Mouse (Mus musculus) CH12.LX (cell line): ENCODE data around the gene Slc25a26. TPM values are rescaled to one million over a fixed set of nuclear protein-coding genes. Genes with fewer than 3 reads are reported as not detected.
A peak's percentile ranks its signal among the peaks of the same experiment; 100 is the strongest.

ENCODE experiments used
- DNase-seq: peaks from one replicate; pipeline ENCODE4 v3.0.0-alpha.2; 2013; ENCODE audit errors: extremely low read depth
- H3K27ac ChIP-seq: 2 replicates; pipeline ENCODE4 v1.5.1; 2012; ENCODE audit warnings: low read depth, mild to moderate bottlenecking, control low read depth, moderate library complexity; ENCODE audit not compliant: insufficient read depth
- H3K27me3 ChIP-seq: replicated peaks from 2 replicates; pipeline ENCODE3; 2012; ENCODE audit warnings: inconsistent platforms
- H3K36me3 ChIP-seq, 2 experiments: replicated peaks in 1 of 2; 2 replicates each; pipeline versions ENCODE3 to v1.6.1; 2012; ENCODE audit warnings: inconsistent platforms in 1 of 2, low read length in 1 of 2, mild to moderate bottlenecking in 1 of 2, mixed read lengths in 1 of 2, moderate library complexity in 1 of 2; ENCODE audit not compliant: control insufficient read depth in 1 of 2, insufficient read depth in 1 of 2
- H3K4me1 ChIP-seq, 2 experiments: 2 replicates each; pipeline ENCODE4 v1.6.1; 2012; ENCODE audit warnings: inconsistent platforms in 1 of 2, moderate library complexity in 1 of 2; ENCODE audit not compliant: insufficient read depth in 2 of 2, control insufficient read depth in 1 of 2
- H3K4me2 ChIP-seq: 2 replicates; pipeline ENCODE4 v1.6.1; 2012; ENCODE audit warnings: low read depth, mild to moderate bottlenecking, control low read depth; ENCODE audit not compliant: poor library complexity, insufficient read depth, severe bottlenecking
- H3K4me3 ChIP-seq, 3 experiments: fragments of 150-350 bp in 1 of 3; sonication (generic) in 1 of 3; replicated peaks in 1 of 3; 2 replicates each; pipeline versions ENCODE3 to v1.5.1; 2011 to 2012; ENCODE audit warnings: low read depth in 2 of 3, low read length in 2 of 3, mild to moderate bottlenecking in 2 of 3, moderate library complexity in 2 of 3, control low read depth in 1 of 3, improper control_type of control experiment in 1 of 3, inconsistent platforms in 1 of 3, mixed read lengths in 1 of 3; ENCODE audit not compliant: poor library complexity in 1 of 3
- H3K79me2 ChIP-seq: replicated peaks from 2 replicates; pipeline ENCODE4 v1.6.1; 2012; ENCODE audit warnings: mild to moderate bottlenecking, moderate library complexity; ENCODE audit not compliant: control insufficient read depth, poor library complexity, insufficient read depth, severe bottlenecking; ENCODE audit errors: extremely low read depth
- H3K9ac ChIP-seq: 2 replicates; pipeline ENCODE4 v1.6.1; 2012; ENCODE audit warnings: low read depth, mild to moderate bottlenecking, control low read depth, moderate library complexity; ENCODE audit not compliant: insufficient read depth
- H3K9me3 ChIP-seq: replicated peaks from 2 replicates; pipeline ENCODE3; 2012; ENCODE audit warnings: low read length, inconsistent platforms, mixed read lengths
- BHLHE40 ChIP-seq: IDR thresholded peaks from 2 replicates; pipeline ENCODE4 v1.6.1; 2011; ENCODE audit warnings: mild to moderate bottlenecking, low read depth, low read length, improper control_type of control experiment
- CHD1 ChIP-seq: IDR thresholded peaks from 2 replicates; pipeline ENCODE4 v1.6.1; 2012; ENCODE audit warnings: low read depth, low read length, improper control_type of control experiment, inconsistent platforms
- CHD2 ChIP-seq: IDR thresholded peaks from 2 replicates; pipeline ENCODE4 v1.6.1; 2011; ENCODE audit warnings: low read length, improper control_type of control experiment
- E2F4 ChIP-seq: IDR thresholded peaks from 2 replicates; pipeline ENCODE4 v1.6.1; 2011; ENCODE audit warnings: low read depth, low read length, improper control_type of control experiment; ENCODE audit not compliant: insufficient replicate concordance
- ELF1 ChIP-seq: IDR thresholded peaks from 2 replicates; pipeline ENCODE4 v1.6.1; 2014; ENCODE audit warnings: low read depth, mild to moderate bottlenecking, inconsistent platforms, low read length, improper control_type of control experiment
- EP300 ChIP-seq: IDR thresholded peaks from 2 replicates; pipeline ENCODE4 v1.6.1; 2011; ENCODE audit warnings: low read length, improper control_type of control experiment
- ETS1 ChIP-seq: conservative IDR thresholded peaks from 2 replicates; pipeline ENCODE4 v1.6.1; 2012; ENCODE audit warnings: low read depth, mild to moderate bottlenecking, inconsistent platforms, low read length, improper control_type of control experiment, moderate library complexity
- GABPA ChIP-seq: IDR thresholded peaks from 2 replicates; pipeline ENCODE4 v1.6.1; 2012; ENCODE audit warnings: low read depth, low read length, improper control_type of control experiment, inconsistent platforms; ENCODE audit not compliant: insufficient replicate concordance
- HCFC1 ChIP-seq: IDR thresholded peaks from 2 replicates; pipeline ENCODE4 v1.6.1; 2012; ENCODE audit warnings: low read depth, mild to moderate bottlenecking, inconsistent platforms, low read length, improper control_type of control experiment
- IRF4 ChIP-seq: IDR thresholded peaks from 2 replicates; pipeline ENCODE4 v1.6.1; 2014; ENCODE audit warnings: low read depth, mild to moderate bottlenecking, inconsistent platforms, low read length, improper control_type of control experiment
- JUN ChIP-seq: IDR thresholded peaks from 2 replicates; pipeline ENCODE4 v1.6.1; 2011; ENCODE audit warnings: low read depth, mild to moderate bottlenecking, low read length, improper control_type of control experiment, moderate library complexity; ENCODE audit not compliant: insufficient read depth
- MAX ChIP-seq: IDR thresholded peaks from 2 replicates; pipeline ENCODE4 v1.6.1; 2011; ENCODE audit warnings: low read length, improper control_type of control experiment
- MAZ ChIP-seq: IDR thresholded peaks from 2 replicates; pipeline ENCODE4 v1.6.1; 2012; ENCODE audit warnings: low read depth, mild to moderate bottlenecking, inconsistent platforms, low read length, improper control_type of control experiment, moderate library complexity
- MEF2A ChIP-seq: IDR thresholded peaks from 2 replicates; pipeline ENCODE4 v1.6.1; 2014; ENCODE audit warnings: low read depth, mild to moderate bottlenecking, inconsistent platforms, low read length, improper control_type of control experiment, borderline replicate concordance
- MXI1 ChIP-seq: IDR thresholded peaks from 2 replicates; pipeline ENCODE4 v1.6.1; 2011; ENCODE audit warnings: mild to moderate bottlenecking, low read depth, low read length, improper control_type of control experiment
- MYC ChIP-seq: IDR thresholded peaks from 2 replicates; pipeline ENCODE4 v1.6.1; 2011; ENCODE audit warnings: low read depth, mild to moderate bottlenecking, improper control_type of control experiment, low read length
- PAX5 ChIP-seq: IDR thresholded peaks from 2 replicates; pipeline ENCODE4 v1.6.1; 2012; ENCODE audit warnings: low read length, inconsistent platforms, mixed read lengths
- POLR2AphosphoS2 ChIP-seq: IDR thresholded peaks from 2 replicates; pipeline ENCODE4 v1.6.1; 2011; ENCODE audit warnings: low read depth, low read length, improper control_type of control experiment
- RAD21 ChIP-seq: IDR thresholded peaks from 2 replicates; pipeline ENCODE4 v1.6.1; 2011; ENCODE audit warnings: low read depth, mild to moderate bottlenecking, low read length, improper control_type of control experiment, moderate library complexity
- SIN3A ChIP-seq: IDR thresholded peaks from 2 replicates; pipeline ENCODE4 v1.6.1; 2012; ENCODE audit warnings: low read length, improper control_type of control experiment, inconsistent platforms
- SMC3 ChIP-seq: IDR thresholded peaks from 2 replicates; pipeline ENCODE4 v1.6.1; 2011; ENCODE audit warnings: low read depth, low read length, improper control_type of control experiment
- TBP ChIP-seq: conservative IDR thresholded peaks from 2 replicates; pipeline ENCODE4 v1.6.1; 2011; ENCODE audit warnings: low read depth, low read length, improper control_type of control experiment
- TCF12 ChIP-seq: IDR thresholded peaks from 2 replicates; pipeline ENCODE4 v1.6.1; 2014; ENCODE audit warnings: low read depth, mild to moderate bottlenecking, inconsistent platforms, low read length, improper control_type of control experiment
- USF2 ChIP-seq: conservative IDR thresholded peaks from 2 replicates; pipeline ENCODE4 v1.6.1; 2011; ENCODE audit warnings: low read depth, low read length, improper control_type of control experiment
- ZC3H11A ChIP-seq: IDR thresholded peaks from 2 replicates; pipeline ENCODE4 v1.6.1; 2012; ENCODE audit warnings: low read depth, mild to moderate bottlenecking, inconsistent platforms, low read length, improper control_type of control experiment
- ZKSCAN1 ChIP-seq: IDR thresholded peaks from 2 replicates; pipeline ENCODE4 v1.6.1; 2012; ENCODE audit warnings: low read depth, inconsistent platforms, low read length, improper control_type of control experiment, borderline replicate concordance
- ZMIZ1 ChIP-seq: IDR thresholded peaks from 2 replicates; pipeline ENCODE4 v1.6.1; 2012; ENCODE audit warnings: low read depth, mild to moderate bottlenecking, inconsistent platforms, low read length, improper control_type of control experiment
- dilution Hi-C: fragments of 300-500 bp; cut with MboI; formaldehyde crosslinking; loops from 2 replicates; pipeline ENCODE4 v1.14.3; 2020; ENCODE audit warnings: low sequenced_read_pairs; ENCODE audit not compliant: extremely low pct_unique_long_range_greater_than_20kb, extremely low pct_ligation_motif_present
- in situ Hi-C: fragments of 300-500 bp; cut with MboI; formaldehyde crosslinking; loops from 3 replicates; pipeline ENCODE4 v1.14.3; 2019; ENCODE audit warnings: low sequenced_read_pairs, low pct_ligation_motif_present, low pct_unique_long_range_greater_than_20kb, mixed read lengths
- polyA plus RNA-seq: library from polyadenylated mRNA; unstranded; fragments of >175 nt; gene quantifications from 2 replicates; pipeline ENCODE4 v1.2.1, GENCODE M21; 2012; ENCODE audit warnings: low read depth; ENCODE audit not compliant: insufficient read length
- total RNA-seq, 2 experiments: library from RNA; depleted of rRNA; stranded (reverse); fragments of 300-350 nt in 1 of 2; fragments of >200 nt in 1 of 2; gene quantifications; 2 replicates each; pipeline ENCODE4 v1.2.3; 2012 to 2014

Gene Slc25a26
- total and polyA plus RNA-seq, 3 experiments = 5.5 to 9.9 (median 5.9) TPM

DNA sequence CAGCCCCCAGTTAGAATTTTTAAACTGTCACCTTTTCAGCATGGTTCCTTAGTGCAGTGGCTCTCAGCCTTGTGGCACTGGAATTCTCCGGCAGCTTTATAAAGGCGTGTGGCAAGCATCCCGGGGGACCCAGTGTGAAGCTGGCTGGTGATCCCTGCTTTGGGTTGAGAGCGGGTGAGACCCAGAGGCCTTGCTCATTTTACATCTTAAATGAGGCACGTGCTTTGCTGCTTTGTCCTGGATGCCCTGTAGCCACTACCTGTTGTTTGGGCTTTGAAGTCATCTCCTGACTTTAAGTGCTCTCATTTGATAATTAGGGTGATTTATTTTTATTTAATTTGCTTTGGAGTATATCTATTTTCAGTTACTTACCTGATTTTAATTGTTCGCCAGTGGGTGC, 7.8 kb downstream of the Slc25a26 start:
- no peaks in the 10 kb centered on the region for H3K9me3 ChIP-seq
- peaks cover 5 to 20% of the 10 kb centered on the region in 2 experiments for H3K36me3 ChIP-seq
- no peak for DNase-seq

DNA sequence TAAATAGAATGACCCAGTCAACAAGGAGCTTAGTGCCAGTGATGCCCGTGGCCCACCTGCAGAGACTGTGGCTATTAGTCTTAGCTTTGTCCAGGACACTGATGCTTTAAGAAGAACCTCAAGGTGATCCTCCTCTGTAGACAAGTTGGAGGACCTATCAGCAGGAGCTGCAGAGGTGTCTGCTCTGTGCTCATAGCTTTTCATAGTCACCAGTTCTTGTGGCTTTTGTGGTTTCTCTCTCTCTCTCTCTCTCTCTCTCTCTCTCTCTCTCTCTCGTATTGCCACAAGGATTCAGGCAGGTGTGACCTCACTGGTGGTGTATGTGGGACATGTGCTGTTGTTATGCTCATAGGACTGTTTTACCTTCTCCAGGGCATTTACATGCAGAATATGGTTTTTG, 8.7 kb downstream of the Slc25a26 start:
- Histone ChIP-seq H3K9me3 (no peaks in the 10 kb centered on the region), H3K79me2 (no peaks in the 10 kb centered on the region), H3K4me1 (peaks cover 9 to 29% of the 10 kb centered on the region in 2 experiments; a peak in 3 of 4 replicates), H3K36me3 (peaks cover 5 to 22% of the 10 kb centered on the region in 2 experiments), H3K27me3 (no peaks in the 10 kb centered on the region), H3K27ac (peak overlapping the region; percentile 10; the same call in 1 of the 2 replicates), H3K4me2 (peak overlapping the region; percentile 61), H3K4me3 (no peak overlapping the region), H3K9ac (no peak overlapping the region)
- dilution Hi-C loops (no loop called here), in situ Hi-C loops (no loop called here)
- DNase-seq = peak; percentile 44
- TF ChIP-seq SMC3 (no peak), BHLHE40 (peak; percentile 73), TCF12 (0 out of 2 replicates have a peak, but pooled peaks have one; percentile 19), CHD1 (no peak), RAD21 (no peak), MYC (no peak), CHD2 (no peak), ETS1 (peak; percentile 40; the same call in 1 of the 2 replicates), MXI1 (no peak), ZC3H11A (no peak), EP300 (0 out of 2 replicates have a peak, but pooled peaks have one; percentile 1), MEF2A (no peak)

More for the DNA sequence above, 7.8 kb downstream of the Slc25a26 start:
- TF ChIP-seq CHD1 (no peak), IRF4 (no peak), PAX5 (no peak), ZMIZ1 (no peak), E2F4 (no peak), ZKSCAN1 (no peak), MAX (no peak), MAZ (no peak), ELF1 (no peak), POLR2AphosphoS2 (no peak), SIN3A (no peak), HCFC1 (no peak), CHD2 (no peak), ZC3H11A (no peak), TBP (no peak), MXI1 (no peak), USF2 (no peak), GABPA (no peak), JUN (no peak)
- dilution Hi-C loops (no loop called here), in situ Hi-C loops (no loop called here)
- no peaks in the 10 kb centered on the region for H3K27me3 ChIP-seq
- H3K79me2 ChIP-seq = no peaks in the 10 kb centered on the region
- H3K9ac ChIP-seq = no peak overlapping the region
- peaks cover 9 to 29% of the 10 kb centered on the region in 2 experiments; a peak in 3 of 4 replicates for H3K4me1 ChIP-seq
- H3K4me3 ChIP-seq = no peak overlapping the region
- no peak overlapping the region for H3K27ac ChIP-seq
- no peak overlapping the region for H3K4me2 ChIP-seq
